Mouse (Mus musculus) liver, postnatal 0 days (tissue): ENCODE measurements around the gene Nmnat2.

Source experiments
- CTCF ChIP-seq: sonication (generic); IDR thresholded peaks from 2 replicates; pipeline ENCODE4 v1.5.1; 2016; ENCODE audit warnings: antibody characterized with exemption, low read depth
- EP300 ChIP-seq: IDR thresholded peaks from 2 replicates; pipeline ENCODE4 v1.6.1; 2016; ENCODE audit warnings: antibody characterized with exemption, low read depth, mild to moderate bottlenecking

- TF ChIP-seq CTCF (no peak), EP300 (no peak)
Measured at GRCm38 (mm10) chr1:153122764-153123163, 168.0 kb downstream of the Nmnat2 start.
